Mouse (Mus musculus): ENCODE data around the gene Snapc4.
"Not testable (repeated sequence)": the region's sequence is repeated elsewhere in the genome, so short reads cannot be mapped to it uniquely, and the experiment has no call there.

Gene Snapc4

DNA sequence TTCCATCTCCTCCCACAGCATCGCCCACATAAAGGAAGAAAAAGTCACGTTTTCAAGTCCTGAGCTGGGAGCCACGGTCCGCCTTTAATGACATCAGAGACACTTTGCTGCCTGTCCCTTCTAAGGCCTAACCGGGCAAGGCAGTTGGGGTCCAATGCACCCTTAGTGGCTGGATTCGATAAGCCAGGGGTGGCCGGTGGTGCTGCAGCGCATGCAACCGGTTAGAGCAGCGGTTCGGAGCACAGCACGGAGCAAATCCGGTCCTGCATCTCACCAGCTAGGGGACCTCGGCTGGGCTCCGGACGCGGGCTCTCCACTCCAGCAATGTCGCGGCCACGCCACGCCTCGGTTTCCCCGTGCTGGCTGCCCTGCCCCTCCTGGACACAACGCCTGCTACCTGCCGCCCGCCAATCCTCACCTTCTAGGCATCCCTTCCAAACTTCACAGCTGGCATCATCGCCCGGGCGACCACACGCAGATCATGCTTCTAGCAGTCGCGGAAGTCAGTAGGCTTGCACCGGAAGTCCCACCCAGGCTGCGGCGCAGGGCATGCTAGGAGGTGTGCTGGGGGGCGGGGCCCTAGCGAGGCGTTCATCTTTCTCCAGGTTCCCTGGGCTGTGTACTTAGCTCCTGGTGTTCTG lies at the start of gene Snapc4:
TSS of gene Snapc4 (minus strand) at position 523 of the 641 bp plus-strand sequence.
- peak; percentile 76 to 83 for DNase-seq (ENCODE audit: low spot score in 2 of 2)

DNA sequence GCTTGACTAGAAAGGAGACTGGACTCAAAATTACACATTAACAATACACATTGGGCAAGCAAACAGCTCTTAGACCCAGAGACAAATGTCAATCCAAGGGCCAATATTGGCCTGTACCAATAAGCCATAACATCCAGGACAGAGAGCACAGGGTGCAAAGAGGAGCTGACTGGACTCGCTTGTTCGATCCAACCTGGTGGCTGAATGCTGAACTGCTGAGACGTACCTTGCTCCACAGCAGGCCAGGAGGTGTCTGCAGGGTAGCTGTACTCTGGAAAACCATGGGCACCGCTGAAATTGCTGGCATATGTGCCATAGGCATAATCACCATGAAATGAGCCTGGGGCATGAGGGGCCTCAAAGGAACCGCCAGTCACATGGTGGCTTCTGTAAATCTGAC lies 49.4 kb upstream of the Snapc4 start:
- DNase-seq (ENCODE audit: low spot score in 2 of 2), result no peak

DNA sequence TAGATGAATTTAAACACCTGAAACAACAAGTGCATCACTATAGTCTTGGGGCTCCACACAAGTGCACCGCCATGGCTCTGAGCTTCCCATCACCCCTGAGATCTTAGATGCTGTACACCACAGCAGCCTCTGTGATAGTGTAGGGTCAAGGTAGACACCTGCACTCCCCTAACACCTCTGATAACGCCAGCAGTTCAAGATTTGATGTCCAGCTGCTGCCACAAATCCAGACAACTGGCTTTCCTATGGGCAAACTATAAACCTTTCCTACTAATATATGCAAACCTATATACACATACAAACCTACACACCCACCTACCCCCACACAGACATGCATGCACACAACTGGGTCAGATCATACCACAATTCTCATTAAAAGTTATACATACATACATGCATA lies 44.1 kb upstream of the Snapc4 start:
- no peak for DNase-seq (ENCODE audit: low spot score in 2 of 2)

DNA sequence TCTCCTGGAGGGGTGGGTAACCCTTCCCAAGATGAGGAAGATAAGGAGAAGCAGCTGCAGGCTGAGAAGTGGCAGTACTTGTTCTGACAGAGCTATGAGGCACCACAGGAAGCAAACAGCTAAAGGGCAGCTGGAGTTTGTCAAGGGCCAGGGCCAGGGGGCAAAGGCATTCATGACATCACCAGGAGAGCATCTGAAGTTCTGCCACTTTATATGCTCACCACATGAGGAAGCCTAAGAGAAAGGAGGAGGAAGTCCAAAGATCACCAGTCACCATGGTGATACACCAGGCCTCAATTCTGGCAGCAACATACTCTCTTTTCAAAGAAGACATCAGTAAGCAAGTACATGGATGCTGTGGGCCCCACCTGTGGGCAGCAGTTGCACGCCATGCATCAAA lies 42.6 kb upstream of the Snapc4 start:
- DNase-seq (ENCODE audit: low spot score in 2 of 2), result no peak

DNA sequence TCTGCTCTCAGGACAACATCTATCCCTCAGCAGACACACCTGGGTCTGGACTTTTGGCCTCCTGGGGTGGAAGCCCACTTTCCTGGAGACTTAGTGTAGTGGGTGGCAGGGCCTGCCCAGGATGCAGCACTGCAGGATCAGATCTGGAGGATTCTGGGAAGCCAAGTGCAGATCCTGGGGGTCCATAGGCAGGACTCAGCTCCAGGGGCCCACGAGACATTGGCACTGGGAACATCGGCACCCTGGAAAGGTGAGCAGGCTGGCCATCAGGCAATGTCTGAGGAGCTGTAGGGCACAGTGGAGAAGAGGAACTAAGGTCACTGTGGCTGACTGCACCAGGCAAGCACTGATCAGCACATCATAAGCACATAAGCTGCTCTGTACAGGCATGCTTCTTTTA lies 41.5 kb upstream of the Snapc4 start:
- no peak for DNase-seq (ENCODE audit: low spot score in 2 of 2)

DNA sequence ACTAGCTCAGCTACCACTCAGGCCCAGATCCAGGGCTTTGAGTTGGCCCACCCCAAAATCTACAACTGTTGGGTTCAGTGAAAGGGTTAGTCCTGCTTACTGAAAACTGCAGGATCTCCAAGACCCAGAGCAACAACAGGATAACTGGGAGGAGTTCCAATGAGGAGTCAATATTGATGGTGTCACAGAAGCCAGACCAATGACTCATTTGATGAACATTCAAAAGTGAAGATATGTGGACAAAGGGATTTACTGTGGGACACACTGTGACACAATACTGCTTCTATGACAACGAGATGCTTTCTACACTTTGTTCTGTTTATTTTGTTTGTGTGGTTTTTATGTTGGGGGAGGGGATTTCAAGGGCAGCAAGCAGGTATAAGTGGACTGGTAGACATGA lies 37.7 kb upstream of the Snapc4 start:
- DNase-seq (ENCODE audit: low spot score in 2 of 2), result no peak

DNA sequence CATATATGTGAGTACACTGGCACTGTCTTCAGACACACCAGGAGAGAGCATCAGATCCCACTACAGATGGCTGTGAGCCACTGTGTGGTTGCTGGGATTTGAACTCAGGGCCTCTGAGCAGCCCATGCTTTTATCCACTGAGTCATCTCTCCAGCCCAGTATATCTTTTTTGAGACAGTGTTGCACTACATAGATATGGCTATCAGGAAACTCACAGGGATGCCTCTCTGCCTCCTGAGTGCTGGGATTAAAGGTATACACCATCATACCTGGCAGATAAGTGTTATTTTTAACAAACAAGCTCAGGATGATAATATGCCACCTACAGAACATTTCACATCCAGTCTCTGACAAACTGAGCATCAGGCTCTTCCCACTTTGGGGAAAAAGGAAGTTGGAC lies 36.6 kb upstream of the Snapc4 start:
- no peak for DNase-seq (ENCODE audit: low spot score in 2 of 2)

DNA sequence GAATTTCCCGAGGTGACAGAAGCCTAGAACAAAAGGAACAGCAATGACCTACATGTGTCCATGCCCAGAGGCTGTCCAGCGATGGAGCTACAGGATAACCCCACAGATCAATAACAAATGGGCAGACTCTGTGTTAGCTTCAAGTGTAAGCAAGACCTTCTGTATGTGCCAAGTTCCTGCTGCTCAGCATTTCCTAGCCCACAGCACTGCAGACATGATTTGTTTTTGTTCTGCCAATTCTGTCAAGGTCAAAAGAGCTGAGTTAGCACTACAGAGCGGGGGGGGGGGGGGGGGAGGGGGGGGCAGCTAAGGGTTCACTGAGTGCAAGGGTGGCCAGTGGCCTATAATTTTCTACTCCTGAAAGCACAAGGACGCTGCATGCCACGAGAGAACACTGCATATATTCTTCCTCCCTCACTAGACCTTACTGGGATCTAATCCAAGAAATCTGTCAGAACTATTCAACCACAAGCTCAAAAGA lies 30.5 kb upstream of the Snapc4 start:
- DNase-seq (ENCODE audit: low spot score in 2 of 2), result no peak

DNA sequence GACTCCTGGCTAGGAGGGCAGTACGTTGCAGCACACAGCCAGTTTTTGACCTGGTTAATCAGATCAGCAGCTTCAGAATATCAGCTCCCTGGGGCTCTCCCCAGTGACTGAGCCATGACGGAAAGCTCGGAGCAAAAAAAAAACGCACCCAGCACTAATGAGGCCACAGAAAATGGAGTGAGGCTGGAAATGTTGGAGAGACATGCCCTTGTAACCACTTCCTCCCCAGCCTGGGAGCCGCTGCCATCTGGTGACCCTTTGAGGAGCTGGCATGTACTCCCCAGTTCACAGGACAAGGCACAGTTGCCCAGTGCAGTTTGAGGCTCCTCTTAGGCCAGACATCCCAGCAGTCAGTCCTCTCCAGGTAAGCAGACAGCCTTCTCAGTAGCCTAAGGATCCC lies 29.6 kb upstream of the Snapc4 start:
- no peak for DNase-seq (ENCODE audit: low spot score in 2 of 2)

DNA sequence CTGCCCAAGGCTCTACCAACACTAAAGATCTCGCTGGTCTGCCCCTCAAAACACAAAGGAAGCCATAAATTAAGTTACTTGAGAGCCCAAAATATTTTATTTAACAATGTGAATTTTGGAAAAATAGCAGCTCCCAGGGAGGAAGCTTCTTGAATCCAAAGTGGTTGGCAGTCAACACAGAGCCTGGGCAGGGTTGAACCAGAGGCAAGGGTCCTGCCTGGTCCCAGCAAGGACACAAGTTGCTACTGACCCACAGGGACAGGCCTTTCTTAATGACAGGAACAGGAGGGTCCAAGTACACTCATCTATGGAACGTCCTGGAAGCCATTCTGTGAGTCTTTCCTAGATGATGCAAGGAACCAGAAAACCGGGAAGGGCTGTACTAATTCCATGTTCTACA lies 28.9 kb upstream of the Snapc4 start:
- no peak for DNase-seq (ENCODE audit: low spot score in 2 of 2)

DNA sequence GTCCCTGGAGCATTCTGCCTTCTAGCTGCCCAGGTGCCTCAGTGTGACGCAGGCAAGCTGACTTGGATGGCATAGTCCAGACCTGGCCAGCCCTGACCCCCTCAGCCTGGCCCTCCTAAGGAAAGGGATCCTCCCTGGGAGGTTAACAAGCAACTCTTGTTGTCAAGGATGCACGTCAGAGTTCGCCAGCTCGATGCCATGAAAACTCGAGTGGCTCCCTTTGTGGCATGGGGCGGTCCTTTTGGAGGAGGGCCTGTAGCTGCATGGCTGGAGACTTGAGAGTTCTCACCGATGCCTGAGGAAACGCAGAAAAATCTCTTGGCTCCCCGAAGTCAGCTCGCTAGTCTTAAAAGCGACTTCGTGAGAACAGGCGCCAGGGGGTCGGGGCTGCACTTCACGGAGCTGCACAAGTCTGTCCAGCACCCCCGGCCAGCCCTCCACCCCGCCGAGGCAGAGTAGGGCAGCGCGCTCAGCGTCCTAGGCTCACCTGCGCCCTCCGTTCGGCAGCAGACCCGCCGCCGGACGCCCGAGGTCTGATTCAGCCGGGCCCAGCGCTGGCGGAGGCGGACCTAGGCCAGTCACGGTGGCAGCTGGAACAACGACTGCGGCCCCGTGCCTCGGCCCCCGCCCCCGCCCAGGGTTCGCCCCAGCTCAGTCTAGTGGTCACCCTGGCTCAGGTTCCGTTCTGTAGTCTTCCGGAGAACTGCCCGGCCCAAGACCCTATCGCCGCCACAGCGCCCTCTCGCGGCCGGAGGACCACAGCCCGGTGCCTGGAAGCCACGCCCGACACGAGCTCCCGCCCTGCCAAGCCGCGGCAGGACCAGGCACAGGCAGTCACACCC lies 28.3 kb upstream of the Snapc4 start, which contains the start of gene Inpp5e:
TSS of gene Inpp5e (minus strand) at position 689 of the 842 bp plus-strand sequence.
- peak; percentile 99 for DNase-seq (ENCODE audit: low spot score in 2 of 2)

DNA sequence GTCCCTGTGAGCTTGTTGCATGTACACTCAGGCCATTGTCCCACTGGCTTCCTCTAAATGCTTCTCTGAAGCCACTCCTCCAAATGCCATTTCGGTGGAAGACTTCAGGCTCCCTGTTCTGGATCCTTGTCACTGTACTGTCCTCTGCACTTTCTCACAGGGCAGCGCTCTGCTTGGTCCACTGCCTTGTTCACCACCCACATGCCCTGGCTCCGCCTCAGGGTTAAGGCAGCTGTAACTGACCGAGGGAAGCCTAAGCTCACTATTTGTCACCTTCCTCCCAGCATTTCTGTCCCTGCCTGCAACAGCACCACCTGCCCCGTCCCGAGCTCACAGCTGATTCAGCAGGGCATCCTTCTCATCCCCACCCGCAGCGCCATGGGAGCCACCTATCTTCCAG lies 22.9 kb upstream of the Snapc4 start:
- DNase-seq (ENCODE audit: low spot score in 2 of 2), result no peak

DNA sequence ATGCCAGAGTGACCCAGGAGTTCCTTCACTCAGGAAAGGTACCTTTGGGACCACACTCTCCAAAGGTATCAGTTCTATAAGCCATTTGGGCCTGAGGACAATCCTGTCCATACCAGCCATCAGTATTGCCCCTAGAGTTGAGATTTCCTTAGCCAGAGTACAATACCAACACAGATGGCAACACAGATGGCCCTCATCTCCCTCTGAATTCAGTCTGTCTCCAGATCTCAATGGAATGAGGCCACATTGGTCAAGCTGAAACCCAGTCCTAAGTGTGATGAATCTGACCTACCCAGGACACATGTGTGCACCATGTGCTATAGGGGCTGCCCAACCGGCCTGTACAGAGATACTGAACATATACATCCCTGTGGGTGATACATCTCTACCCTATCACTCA lies 21.8 kb upstream of the Snapc4 start:
- DNase-seq (ENCODE audit: low spot score in 2 of 2), result no peak

DNA sequence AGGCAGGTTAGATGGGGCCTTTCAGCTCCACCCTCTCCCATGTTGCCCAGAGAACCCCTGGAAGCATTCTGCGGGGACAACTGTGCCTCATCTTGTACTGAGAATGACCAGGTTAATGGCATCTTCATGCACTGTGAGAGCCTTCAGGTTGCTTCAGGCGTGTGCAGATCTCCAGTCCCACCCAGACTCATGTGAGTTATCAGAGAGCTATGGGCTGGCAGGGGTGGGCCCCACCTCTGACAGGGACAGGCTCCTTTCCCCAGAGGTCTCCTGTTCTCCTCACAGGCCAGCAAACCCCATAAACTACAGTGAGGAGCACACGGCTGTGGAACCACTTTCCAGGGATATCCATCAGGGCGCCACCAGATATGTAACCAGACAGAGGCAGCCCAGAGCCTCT lies 20.6 kb upstream of the Snapc4 start:
- DNase-seq (ENCODE audit: low spot score in 2 of 2), result no peak

DNA sequence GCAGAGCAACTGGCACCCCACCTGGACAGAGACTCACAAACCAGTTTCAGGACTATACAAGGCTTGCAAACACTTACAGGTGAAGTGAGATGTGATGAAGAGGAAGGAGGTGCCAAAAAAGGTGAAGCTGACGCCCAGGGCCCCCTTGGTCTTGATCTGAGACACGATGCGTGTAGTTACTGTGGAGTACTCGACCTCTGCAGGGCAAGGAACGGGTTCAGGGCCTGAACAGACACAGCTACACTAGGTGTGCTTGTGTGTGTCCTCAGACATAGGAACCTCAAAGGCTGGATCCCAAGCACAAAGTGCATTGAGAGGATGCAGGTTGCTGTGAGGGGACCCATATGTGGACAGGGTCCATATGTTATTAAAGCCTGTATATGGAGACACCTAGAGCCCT lies 19.8 kb upstream of the Snapc4 start:
- no peak for DNase-seq (ENCODE audit: low spot score in 2 of 2)

DNA sequence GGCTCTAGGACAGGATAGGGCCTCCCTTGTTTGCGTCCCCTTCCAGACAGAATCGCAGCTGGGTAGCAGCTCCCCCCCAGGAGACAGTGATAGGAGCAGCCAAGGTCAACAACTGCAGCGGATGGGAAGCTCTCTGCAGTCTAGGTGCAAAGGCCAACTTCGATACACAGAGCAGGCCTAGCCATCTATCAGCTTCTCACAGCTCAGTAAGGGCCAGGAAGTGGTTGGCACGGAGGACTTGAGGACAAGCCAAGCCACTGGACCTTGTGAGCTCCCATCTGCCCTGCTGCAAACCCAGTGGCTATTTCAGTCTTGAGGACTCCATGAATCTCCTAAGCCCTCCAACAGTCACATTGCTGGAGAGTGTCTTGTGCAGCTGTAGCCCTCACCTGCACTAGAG lies 19.2 kb upstream of the Snapc4 start:
- no peak for DNase-seq (ENCODE audit: low spot score in 2 of 2)

DNA sequence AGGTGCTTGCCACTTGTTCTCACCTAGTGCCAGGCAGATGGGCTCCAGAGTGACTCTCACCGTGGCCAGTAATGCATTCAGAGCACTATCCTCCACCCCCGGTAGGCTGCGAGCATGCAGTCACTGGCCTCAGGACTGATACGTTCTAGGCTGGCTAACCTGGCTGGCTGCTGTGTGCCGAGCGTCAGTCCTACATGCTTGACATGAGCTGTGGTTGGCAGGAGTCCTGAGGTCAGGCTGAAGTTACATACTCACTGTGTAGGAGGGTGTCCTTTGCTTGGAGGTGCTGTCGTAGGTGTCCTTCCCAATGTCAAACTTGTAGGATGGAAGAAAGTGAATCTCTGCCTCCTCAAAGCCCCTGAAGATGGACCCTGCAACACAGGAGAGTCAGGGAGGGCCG lies 18.5 kb upstream of the Snapc4 start:
- no peak for DNase-seq (ENCODE audit: low spot score in 2 of 2)

DNA sequence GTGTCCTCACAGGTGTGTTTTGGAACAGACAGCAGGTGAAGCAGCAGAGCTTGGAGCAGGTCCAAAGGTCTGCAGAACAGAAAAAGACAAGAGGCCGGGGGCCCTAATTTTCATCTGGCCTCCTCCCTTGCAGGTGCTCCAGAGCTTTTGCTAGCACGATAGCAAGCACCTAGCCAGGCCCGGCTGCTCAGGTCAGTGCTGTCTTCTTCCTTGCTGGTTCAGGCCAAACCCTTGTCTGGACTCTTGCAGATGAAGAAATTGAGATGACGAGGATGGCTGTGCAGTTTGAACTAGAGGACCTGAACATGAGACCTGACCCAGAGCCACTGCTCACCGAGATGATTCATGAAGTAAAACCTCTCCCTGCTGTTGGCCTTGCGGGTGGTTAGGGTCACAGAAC lies 11.2 kb upstream of the Snapc4 start:
- DNase-seq (ENCODE audit: low spot score in 2 of 2), result no peak

DNA sequence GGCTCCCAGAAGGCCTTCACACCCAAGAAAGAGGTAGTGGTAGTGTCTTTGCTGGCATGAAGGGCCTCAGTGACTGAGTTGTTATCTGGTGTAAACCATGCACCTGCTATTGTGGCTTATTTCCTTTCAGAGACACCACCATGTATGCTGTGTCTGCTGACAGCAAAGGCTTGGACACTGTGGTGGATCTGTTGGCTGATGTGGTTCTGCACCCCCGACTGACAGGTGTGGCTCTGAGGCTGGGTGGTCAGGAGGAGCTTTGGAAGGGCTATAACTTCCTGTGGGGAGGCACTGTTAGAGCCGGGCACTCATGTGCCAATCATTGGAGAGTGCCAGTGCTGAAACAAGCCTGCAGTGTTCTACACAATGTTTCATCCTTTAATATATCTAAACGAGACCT lies 10.5 kb upstream of the Snapc4 start:
- DNase-seq (ENCODE audit: low spot score in 2 of 2), result no peak

DNA sequence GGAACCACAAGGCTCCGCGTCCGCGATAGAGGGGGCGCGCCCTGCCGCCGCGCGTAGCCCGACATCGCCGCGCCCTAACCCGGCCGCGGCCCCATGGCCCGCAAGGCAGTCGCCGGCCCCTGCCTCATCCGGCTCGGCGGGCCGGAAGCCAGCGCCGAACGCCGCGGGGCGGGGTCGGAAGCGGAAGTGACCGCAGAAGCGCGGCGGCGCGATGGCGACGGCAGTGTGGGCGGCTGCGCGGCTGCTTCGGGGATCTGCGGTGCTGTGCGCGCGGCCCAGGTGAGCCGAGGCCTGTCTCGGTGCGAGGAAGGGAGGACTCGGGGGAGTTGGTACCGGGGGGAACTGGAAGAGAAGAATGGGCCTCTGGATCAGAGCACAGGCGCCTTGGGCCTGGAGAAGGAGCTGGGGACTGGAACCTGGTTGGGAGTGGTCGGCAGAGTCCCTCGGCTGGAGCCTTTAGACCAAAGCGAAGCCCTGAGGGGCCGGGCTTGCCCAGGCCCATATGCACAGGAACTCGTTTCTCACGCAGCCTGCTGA lies 8.8 kb upstream of the Snapc4 start, which contains the start of the genes Entr1 and Pmpca:
TSS of gene Entr1 (minus strand) at position 163 of the 537 bp plus-strand sequence.
TSS of gene Pmpca (plus strand) at position 186 of the 537 bp plus-strand sequence.
- DNase-seq (ENCODE audit: low spot score in 2 of 2), result peak; percentile 78 to 80

DNA sequence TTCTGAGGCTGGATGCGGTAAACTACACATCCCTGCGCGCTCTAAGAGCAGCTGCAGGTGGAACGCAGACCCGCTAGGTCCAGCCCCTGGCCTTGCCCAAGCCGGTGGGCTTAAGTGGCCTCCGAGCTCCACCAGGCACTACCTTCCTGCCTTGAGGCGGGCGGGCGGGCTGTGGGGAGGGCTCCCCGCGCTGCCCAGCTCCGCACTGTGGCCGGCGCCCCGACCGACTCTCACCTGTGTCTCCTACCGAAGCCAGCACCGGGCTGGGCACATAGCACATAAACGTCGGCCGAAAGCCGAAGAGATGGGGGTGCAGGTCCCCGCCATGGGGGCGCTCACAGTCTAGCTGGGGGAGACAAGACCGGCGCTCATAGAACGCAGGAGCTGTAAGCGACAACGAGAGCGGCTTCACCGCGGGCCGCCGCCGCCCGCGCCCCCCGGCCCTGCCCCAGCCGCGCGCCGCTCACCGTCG lies 8.3 kb upstream of the Snapc4 start:
- DNase-seq (ENCODE audit: low spot score in 2 of 2), result no peak

DNA sequence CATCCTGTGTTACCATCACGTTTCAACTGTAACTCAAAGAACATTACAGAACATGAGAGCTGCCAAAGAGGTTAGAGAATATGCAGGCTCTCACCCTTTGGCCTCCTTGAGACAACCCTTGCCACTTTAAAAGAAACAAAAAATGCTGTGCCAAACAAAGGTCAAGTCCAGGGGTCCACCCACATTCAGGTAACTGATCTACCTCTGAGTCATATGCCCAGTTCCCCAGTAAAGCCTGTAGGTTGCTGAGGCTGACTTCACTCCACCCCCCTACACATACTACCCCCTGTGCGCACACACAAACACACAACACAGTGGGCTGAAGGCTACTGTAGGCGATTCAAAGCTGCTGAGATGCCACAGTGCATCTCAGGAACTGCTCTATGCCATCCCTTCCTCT lies 7.3 kb upstream of the Snapc4 start:
- DNase-seq (ENCODE audit: low spot score in 2 of 2), result no peak

DNA sequence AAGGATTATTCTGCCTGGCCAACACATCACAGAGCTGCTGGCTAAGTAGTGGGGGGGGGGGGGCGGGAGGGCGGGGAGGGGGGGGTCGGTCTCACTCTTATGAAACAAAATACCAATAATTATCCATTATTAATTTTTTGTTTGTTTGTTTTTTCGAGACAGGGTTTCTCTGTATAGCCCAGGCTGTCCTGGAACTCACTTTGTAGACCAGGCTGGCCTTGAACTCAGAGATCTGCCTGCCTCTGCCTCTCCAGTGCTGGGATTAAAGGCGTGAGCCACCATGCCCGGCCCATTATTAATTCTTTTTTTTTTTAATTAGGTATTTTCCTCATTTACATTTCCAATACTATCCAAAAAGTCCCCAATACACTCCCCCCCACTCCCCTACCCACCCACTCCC lies 418 bp upstream of the Snapc4 start:
- DNase-seq (ENCODE audit: low spot score in 2 of 2), result not testable (repeated sequence)
